Mouse (Mus musculus): ENCODE measurements at regions not wholly inside any gene's neighbourhood (a gene's known extent, or its start where the extent isn't known, plus 50 kb on each side); places are given as distances from the start of the nearest gene placed in this dataset.

DNA sequence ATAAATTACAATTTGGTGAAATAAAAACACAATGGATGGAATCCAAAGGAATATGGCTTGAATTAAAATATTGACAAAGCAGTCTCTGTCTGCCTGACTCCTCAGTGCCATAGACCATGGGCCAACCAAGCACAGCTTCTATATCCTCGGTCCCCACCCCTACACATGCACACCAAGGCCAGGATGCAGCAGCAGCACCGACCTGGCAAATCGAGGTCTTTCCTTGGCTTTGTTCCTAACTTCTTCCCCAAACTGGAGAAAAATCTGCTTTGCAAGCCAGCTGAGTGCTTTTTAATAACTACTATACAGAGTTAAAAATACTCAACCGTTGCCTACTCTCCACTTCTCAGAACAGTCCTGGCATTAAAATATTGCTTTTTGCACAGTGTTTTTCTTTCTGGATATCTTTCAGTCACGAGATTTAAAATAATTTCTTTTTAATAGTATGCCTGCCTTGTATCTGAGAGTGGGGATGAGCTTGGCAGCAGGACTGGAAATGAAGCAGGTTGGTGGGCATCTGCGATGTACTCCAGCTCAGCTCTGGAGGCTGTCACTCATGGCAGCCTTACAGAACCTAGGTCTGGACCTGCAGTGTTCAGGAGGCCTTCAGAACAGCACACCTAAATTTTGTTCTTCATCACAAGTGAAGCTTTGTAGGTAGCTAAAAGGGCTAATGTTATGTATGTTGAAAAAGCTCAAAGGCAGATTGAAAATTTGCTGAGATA lies 423.1 kb downstream of the Rnf144a start:
- Histone ChIP-seq H3K4me1 (replicated peaks; ENCODE audit: control insufficient read depth, insufficient read depth, low read length) (no peaks in the 10 kb centered on the region), H3K27ac (ENCODE audit: low read depth) (no peak overlapping the region), H3K4me2 (ENCODE audit: low read length) (no peak overlapping the region), H3K4me3 (ENCODE audit: low read depth, low read length) (no peak overlapping the region), H3K9me3 (ENCODE audit: control insufficient read depth, low read length) (no peaks in the 10 kb centered on the region), H3K36me3 (ENCODE audit: control insufficient read depth, insufficient read depth, low read length) (no peaks in the 10 kb centered on the region), H3K27me3 (replicated peaks; ENCODE audit: control insufficient read depth, insufficient read depth, low read length) (no peaks in the 10 kb centered on the region), H3K9ac (ENCODE audit: low read length) (no peak overlapping the region)
- no peak for DNase-seq (ENCODE audit: low spot score)
- WGBS, result 70% methylated on average over 6 of the region's 6 CpGs
- no peak for ATAC-seq (replicated peaks; ENCODE audit: low FRiP score, low TSS enrichment, low read depth)

DNA sequence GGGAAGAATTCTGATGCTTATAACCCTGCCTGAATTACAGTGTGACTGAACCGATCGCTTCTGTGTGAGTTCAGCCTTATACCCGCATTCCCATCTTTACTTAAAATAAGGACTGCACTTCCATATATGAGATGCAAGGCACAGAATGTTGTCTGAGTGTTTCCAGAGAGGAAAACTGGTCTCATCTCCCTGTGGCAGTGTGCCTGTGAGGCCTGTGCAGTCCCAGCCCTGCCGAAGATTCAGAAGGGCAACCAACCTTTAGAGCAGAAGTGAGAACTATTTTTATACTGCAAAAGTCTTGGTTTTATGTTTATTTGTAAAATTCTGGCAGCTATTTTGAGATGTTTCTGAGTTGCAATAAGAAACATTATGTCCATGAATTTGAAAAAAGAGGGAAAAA lies 432.5 kb downstream of the Rnf144a start:
- no peak overlapping the region for H3K4me3 ChIP-seq (ENCODE audit: low read depth, low read length)
- ATAC-seq (replicated peaks; ENCODE audit: low FRiP score, low TSS enrichment, low read depth) (no peak), DNase-seq (ENCODE audit: low spot score) (no peak)
- WGBS, result 92% methylated on average over 4 of the region's 4 CpGs
- H3K27ac ChIP-seq (ENCODE audit: low read depth), result no peak overlapping the region
- no peak overlapping the region for H3K9ac ChIP-seq (ENCODE audit: low read length)
- no peaks in the 10 kb centered on the region for H3K9me3 ChIP-seq (ENCODE audit: control insufficient read depth, low read length)
- no peaks in the 10 kb centered on the region for H3K4me1 ChIP-seq (replicated peaks; ENCODE audit: control insufficient read depth, insufficient read depth, low read length)
- no peak overlapping the region for H3K4me2 ChIP-seq (ENCODE audit: low read length)
- no peaks in the 10 kb centered on the region for H3K27me3 ChIP-seq (replicated peaks; ENCODE audit: control insufficient read depth, insufficient read depth, low read length)
- H3K36me3 ChIP-seq (ENCODE audit: control insufficient read depth, insufficient read depth, low read length), result no peaks in the 10 kb centered on the region

DNA sequence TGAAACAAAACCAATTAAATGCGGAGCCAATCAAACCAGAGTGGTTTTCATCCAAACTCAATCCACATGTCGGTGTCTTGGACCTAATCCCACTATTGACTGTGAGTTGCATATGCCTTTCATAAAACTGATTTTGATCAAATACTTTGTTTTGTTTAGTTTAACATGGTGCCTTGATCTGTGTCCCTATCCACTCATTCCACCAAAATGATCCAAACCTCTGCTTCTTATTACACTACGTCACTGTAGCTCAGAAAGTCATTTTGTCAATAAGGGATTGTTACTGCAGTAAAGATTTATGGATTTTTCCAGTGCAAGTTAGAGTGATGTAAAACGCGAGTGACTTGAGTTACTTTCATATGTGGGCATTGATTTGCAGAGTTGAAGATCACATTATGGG lies 436.7 kb downstream of the Rnf144a start:
- H3K27me3 ChIP-seq (replicated peaks; ENCODE audit: control insufficient read depth, insufficient read depth, low read length), result no peaks in the 10 kb centered on the region
- ATAC-seq (replicated peaks; ENCODE audit: low FRiP score, low TSS enrichment, low read depth) (no peak), DNase-seq (ENCODE audit: low spot score) (no peak)
- no peak overlapping the region for H3K9ac ChIP-seq (ENCODE audit: low read length)
- H3K4me2 ChIP-seq (ENCODE audit: low read length), result no peak overlapping the region
- 87% methylated on average over 5 of the region's 5 CpGs for WGBS
- no peak overlapping the region for H3K4me3 ChIP-seq (ENCODE audit: low read depth, low read length)
- H3K36me3 ChIP-seq (ENCODE audit: control insufficient read depth, insufficient read depth, low read length), result no peaks in the 10 kb centered on the region
- no peaks in the 10 kb centered on the region for H3K9me3 ChIP-seq (ENCODE audit: control insufficient read depth, low read length)
- H3K27ac ChIP-seq (ENCODE audit: low read depth), result no peak overlapping the region
- H3K4me1 ChIP-seq (replicated peaks; ENCODE audit: control insufficient read depth, insufficient read depth, low read length), result no peaks in the 10 kb centered on the region

DNA sequence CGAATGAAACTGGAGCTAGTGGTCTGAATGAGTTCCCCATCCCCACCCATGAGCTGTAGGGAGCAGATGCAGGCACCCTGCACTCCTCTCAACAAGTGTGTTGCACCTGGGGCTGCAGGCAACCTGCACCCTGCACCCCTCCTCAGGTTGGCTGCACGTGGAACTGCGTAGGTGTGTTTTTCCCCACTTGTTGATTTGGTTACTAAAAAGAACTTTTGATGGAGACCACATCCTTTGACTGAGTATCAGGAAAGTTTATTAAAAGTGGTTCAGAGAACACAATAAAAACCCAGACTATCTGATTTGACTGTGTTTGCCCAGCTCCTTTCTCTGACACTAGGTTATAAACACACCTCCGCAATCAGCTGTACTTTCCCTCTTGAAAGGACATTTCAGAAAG lies 456.5 kb downstream of the Rnf144a start:
- Histone ChIP-seq H3K4me1 (replicated peaks; ENCODE audit: control insufficient read depth, insufficient read depth, low read length) (no peaks in the 10 kb centered on the region), H3K4me2 (ENCODE audit: low read length) (no peak overlapping the region), H3K4me3 (ENCODE audit: low read depth, low read length) (no peak overlapping the region), H3K27me3 (replicated peaks; ENCODE audit: control insufficient read depth, insufficient read depth, low read length) (no peaks in the 10 kb centered on the region), H3K9ac (ENCODE audit: low read length) (no peak overlapping the region), H3K27ac (ENCODE audit: low read depth) (no peak overlapping the region), H3K36me3 (ENCODE audit: control insufficient read depth, insufficient read depth, low read length) (no peaks in the 10 kb centered on the region), H3K9me3 (ENCODE audit: control insufficient read depth, low read length) (no peaks in the 10 kb centered on the region)
- WGBS, result 73% methylated on average over 4 of the region's 4 CpGs
- ATAC-seq (replicated peaks; ENCODE audit: low FRiP score, low TSS enrichment, low read depth), result no peak
- no peak for DNase-seq (ENCODE audit: low spot score)

DNA sequence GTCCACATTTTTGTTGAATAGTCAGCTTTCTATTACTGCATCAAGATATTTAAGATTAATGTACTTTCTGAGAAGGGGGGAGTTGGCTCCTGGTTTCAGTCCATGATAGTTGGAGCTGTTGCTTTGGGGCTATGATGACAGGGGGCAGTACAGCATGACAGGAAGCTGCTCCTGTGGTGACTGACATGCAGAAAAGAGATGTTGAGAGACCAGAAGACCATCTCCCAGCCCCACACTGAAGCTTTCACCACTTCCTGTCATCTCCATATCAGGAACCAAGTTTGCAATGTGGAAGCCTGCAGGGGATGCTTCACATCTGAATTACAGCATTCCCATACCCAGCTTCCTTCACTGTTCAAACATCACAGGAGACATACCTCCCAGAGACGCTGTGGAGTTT lies 457.5 kb downstream of the Rnf144a start:
- H3K27me3 ChIP-seq (replicated peaks; ENCODE audit: control insufficient read depth, insufficient read depth, low read length), result no peaks in the 10 kb centered on the region

DNA sequence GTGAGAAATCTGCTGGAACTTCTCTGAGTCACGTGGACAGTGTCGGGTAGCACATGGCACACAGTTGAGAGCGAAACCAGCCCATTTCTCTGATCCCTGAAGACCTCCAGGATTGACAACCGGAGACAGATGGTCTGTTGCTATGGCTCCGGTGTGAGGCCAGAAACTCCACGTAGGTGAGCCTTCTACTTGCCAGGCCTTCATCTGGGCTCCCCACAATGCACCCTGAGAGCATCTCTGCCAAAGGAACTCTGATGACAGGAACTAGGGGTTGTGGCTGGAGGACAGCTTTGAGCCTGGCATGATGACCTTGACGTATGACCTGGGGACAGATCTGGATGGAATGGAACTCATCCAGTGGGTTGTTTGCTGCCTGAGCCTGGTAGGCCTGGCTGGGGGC lies 467.9 kb downstream of the Rnf144a start:
- H3K9ac ChIP-seq (ENCODE audit: low read length), result no peak overlapping the region
- H3K27me3 ChIP-seq (replicated peaks; ENCODE audit: control insufficient read depth, insufficient read depth, low read length), result no peaks in the 10 kb centered on the region
- H3K27ac ChIP-seq (ENCODE audit: low read depth), result no peak overlapping the region
- H3K9me3 ChIP-seq (ENCODE audit: control insufficient read depth, low read length), result no peaks in the 10 kb centered on the region
- no peaks in the 10 kb centered on the region for H3K36me3 ChIP-seq (ENCODE audit: control insufficient read depth, insufficient read depth, low read length)
- DNase-seq (ENCODE audit: low spot score) (no peak), ATAC-seq (replicated peaks; ENCODE audit: low FRiP score, low TSS enrichment, low read depth) (no peak)
- no peaks in the 10 kb centered on the region for H3K4me1 ChIP-seq (replicated peaks; ENCODE audit: control insufficient read depth, insufficient read depth, low read length)
- no peak overlapping the region for H3K4me3 ChIP-seq (ENCODE audit: low read depth, low read length)
- H3K4me2 ChIP-seq (ENCODE audit: low read length), result no peak overlapping the region
- 82% methylated on average over 7 of the region's 7 CpGs for WGBS

More for the DNA sequence above, 457.5 kb downstream of the Rnf144a start:
- ATAC-seq (replicated peaks; ENCODE audit: low FRiP score, low TSS enrichment, low read depth) (no peak), DNase-seq (ENCODE audit: low spot score) (no peak)
- no peak overlapping the region for H3K9ac ChIP-seq (ENCODE audit: low read length)
- H3K4me3 ChIP-seq (ENCODE audit: low read depth, low read length), result no peak overlapping the region
- no peaks in the 10 kb centered on the region for H3K4me1 ChIP-seq (replicated peaks; ENCODE audit: control insufficient read depth, insufficient read depth, low read length)
- WGBS, result 89% methylated on average over 1 of the region's 1 CpGs
- no peak overlapping the region for H3K27ac ChIP-seq (ENCODE audit: low read depth)
- no peaks in the 10 kb centered on the region for H3K9me3 ChIP-seq (ENCODE audit: control insufficient read depth, low read length)
- H3K4me2 ChIP-seq (ENCODE audit: low read length), result no peak overlapping the region
- H3K36me3 ChIP-seq (ENCODE audit: control insufficient read depth, insufficient read depth, low read length), result no peaks in the 10 kb centered on the region

DNA sequence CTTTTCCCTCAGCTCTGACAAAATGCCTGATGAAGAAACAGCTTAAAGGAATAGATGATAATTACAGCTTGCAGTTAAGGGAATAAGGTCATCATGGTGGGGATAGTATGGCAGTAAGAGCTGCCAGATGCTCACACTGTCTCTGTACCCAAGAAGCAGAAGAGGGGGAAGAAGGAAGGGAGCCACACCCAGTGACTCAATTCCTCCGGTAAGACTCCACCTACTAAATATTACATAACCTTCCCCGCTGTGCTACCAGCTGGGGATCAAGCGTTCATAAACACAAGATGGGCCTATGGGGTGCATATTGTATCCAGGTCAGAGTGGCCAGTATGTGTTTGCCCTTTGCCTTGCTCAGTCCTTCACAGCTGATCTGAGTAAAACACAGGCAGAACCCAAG lies 468.9 kb downstream of the Rnf144a start:
- H3K27me3 ChIP-seq (replicated peaks; ENCODE audit: control insufficient read depth, insufficient read depth, low read length), result no peaks in the 10 kb centered on the region
- WGBS, result 84% methylated on average over 3 of the region's 3 CpGs
- no peak overlapping the region for H3K4me3 ChIP-seq (ENCODE audit: low read depth, low read length)
- no peak for ATAC-seq (replicated peaks; ENCODE audit: low FRiP score, low TSS enrichment, low read depth)
- no peak overlapping the region for H3K27ac ChIP-seq (ENCODE audit: low read depth)
- no peaks in the 10 kb centered on the region for H3K9me3 ChIP-seq (ENCODE audit: control insufficient read depth, low read length)
- no peaks in the 10 kb centered on the region for H3K4me1 ChIP-seq (replicated peaks; ENCODE audit: control insufficient read depth, insufficient read depth, low read length)
- DNase-seq (ENCODE audit: low spot score), result no peak
- no peak overlapping the region for H3K9ac ChIP-seq (ENCODE audit: low read length)
- no peaks in the 10 kb centered on the region for H3K36me3 ChIP-seq (ENCODE audit: control insufficient read depth, insufficient read depth, low read length)
- no peak overlapping the region for H3K4me2 ChIP-seq (ENCODE audit: low read length)

DNA sequence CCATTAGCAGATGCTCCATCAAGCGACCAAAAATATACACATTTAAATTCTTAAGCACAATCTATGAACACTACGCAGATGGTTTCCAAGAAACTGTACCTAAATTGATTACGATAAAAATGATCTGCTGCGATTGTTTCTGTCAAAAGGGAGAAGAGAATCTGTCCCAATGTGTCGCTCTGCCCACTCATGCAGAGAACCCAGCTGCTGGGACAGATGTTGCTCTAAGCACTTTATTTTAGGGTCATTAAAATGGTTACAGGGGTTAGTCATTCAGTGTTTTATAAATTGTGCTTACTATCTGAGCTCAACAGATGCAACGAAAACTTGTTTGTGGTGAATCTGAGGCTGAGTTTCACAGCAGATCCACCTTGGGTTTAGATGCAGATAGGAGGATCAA lies 476.2 kb downstream of the Rnf144a start:
- Histone ChIP-seq H3K9ac (ENCODE audit: low read length) (no peak overlapping the region), H3K4me3 (ENCODE audit: low read depth, low read length) (no peak overlapping the region), H3K4me1 (replicated peaks; ENCODE audit: control insufficient read depth, insufficient read depth, low read length) (no peaks in the 10 kb centered on the region), H3K27me3 (replicated peaks; ENCODE audit: control insufficient read depth, insufficient read depth, low read length) (no peaks in the 10 kb centered on the region), H3K4me2 (ENCODE audit: low read length) (no peak overlapping the region), H3K36me3 (ENCODE audit: control insufficient read depth, insufficient read depth, low read length) (no peaks in the 10 kb centered on the region), H3K9me3 (ENCODE audit: control insufficient read depth, low read length) (no peaks in the 10 kb centered on the region), H3K27ac (ENCODE audit: low read depth) (no peak overlapping the region)
- DNase-seq (ENCODE audit: low spot score) (no peak), ATAC-seq (replicated peaks; ENCODE audit: low FRiP score, low TSS enrichment, low read depth) (no peak)
- 82% methylated on average over 6 of the region's 6 CpGs for WGBS

DNA sequence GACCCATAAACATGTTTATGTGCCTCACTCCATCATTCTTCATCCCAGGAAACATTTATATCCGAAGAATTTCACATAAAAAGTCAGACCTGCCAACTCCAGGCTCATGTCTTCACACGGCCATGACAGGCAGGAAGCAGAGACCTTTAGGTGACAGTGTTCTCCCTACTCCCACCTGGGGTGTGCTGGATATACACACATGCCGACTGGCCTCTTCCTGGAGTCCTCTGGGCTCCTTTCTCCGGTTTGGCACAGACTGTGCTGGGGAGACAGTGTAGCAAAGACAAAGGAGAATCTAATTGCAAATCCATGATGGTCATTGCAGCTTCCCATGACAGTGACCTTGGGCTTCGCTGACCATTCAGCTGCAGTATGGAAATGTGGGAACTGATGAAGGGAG lies 480.1 kb downstream of the Rnf144a start:
- Histone ChIP-seq H3K27me3 (replicated peaks; ENCODE audit: control insufficient read depth, insufficient read depth, low read length) (no peaks in the 10 kb centered on the region), H3K36me3 (ENCODE audit: control insufficient read depth, insufficient read depth, low read length) (no peaks in the 10 kb centered on the region), H3K4me1 (replicated peaks; ENCODE audit: control insufficient read depth, insufficient read depth, low read length) (no peaks in the 10 kb centered on the region), H3K4me2 (ENCODE audit: low read length) (no peak overlapping the region), H3K4me3 (ENCODE audit: low read depth, low read length) (no peak overlapping the region), H3K27ac (ENCODE audit: low read depth) (no peak overlapping the region), H3K9ac (ENCODE audit: low read length) (no peak overlapping the region), H3K9me3 (ENCODE audit: control insufficient read depth, low read length) (no peaks in the 10 kb centered on the region)
- no peak for ATAC-seq (replicated peaks; ENCODE audit: low FRiP score, low TSS enrichment, low read depth)
- WGBS, result 67% methylated on average over 5 of the region's 5 CpGs
- DNase-seq (ENCODE audit: low spot score), result no peak
